Mouse (Mus musculus): ENCODE measurements around the gene Ptgdr2. TPM values are rescaled to one million over a fixed set of nuclear protein-coding genes. Genes with fewer than 3 reads are reported as not detected.

Gene Ptgdr2
- total RNA-seq, 4 experiments from 2014 or later, result 0.17 to 0.19 TPM; not detected in 2

DNA sequence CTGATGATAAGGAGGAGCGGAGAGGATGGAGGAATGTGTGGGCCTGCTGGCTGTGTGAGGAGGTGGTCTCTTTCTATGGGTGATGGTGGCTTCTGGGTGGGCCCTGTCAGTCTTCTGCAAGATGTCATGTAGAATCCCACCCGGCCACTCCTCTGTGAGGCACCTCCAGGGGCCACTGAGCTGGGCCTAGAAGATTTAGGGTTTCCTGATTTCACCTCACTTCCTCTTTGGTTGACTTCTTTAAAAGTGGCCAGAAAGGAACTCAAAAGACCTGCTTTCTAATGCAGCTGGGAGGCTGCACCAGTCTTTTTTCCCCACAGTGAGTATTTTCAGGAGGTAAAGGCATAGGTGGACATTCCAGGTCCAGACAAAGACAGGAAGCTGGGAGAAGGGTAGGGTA is 6.3 kb upstream of the Ptgdr2 start:
- no peak for DNase-seq (ENCODE audit: low spot score in 2 of 2)

DNA sequence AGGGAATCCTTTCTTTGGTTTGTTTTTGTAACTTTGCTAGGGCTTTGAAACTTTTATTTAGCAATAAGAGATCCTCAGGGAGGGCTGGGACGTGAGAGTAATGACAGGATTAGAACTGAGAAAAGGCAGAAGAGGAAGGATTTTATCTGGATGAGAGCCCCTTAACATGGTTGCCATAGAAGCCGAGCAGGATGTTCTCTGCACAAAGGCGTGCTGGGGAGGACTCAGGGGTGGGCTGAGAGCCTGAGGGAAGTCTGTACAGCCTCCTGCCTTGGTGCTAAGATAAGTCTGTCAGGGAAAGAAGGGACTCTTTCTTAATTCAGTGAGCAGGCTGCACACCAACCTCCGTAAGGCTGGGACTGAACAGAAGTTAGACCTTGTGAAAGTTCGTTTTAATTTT is 1.9 kb upstream of the Ptgdr2 start:
- DNase-seq (ENCODE audit: low spot score in 2 of 2), result no peak

DNA sequence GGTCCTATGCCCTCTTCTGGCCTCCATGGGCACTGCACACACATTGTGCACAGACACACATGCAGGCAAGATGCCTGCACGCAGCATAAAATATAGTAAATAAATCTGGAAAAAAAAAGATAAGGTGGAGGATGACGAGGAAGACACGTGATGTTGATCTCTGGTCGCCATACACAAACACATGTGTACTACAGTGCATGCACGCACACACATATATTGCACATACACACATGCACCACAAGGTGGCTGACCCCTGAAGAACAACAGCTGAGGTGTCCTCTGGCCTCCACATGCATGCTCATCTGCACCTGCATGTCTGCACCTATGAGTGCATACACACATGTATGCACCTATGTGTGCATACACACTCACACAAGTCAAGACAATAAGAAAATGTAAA is 883 bp upstream of the Ptgdr2 start:
- no peak for DNase-seq (ENCODE audit: low spot score in 2 of 2)

DNA sequence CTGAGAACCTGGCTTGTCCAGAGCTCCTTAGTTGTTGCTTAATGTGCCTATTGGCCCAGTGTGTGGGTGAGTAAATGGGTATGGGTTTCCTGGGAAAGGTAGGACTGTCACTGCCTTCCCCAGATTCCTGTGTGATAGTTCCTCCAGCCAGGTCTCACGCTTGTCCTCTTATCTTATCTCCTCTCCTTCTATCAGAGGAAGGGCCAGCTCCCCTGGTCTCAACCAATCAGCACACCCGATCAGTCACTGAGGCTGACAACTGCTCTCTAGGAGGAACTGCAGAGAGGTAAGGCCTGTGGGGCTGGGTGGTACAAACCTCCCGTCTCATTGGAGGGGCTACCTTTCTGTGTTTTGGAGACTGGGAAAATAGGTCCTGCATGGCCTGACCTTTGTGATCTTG is 1.8 kb downstream of the Ptgdr2 start:
- no peak for DNase-seq (ENCODE audit: low spot score in 2 of 2)

DNA sequence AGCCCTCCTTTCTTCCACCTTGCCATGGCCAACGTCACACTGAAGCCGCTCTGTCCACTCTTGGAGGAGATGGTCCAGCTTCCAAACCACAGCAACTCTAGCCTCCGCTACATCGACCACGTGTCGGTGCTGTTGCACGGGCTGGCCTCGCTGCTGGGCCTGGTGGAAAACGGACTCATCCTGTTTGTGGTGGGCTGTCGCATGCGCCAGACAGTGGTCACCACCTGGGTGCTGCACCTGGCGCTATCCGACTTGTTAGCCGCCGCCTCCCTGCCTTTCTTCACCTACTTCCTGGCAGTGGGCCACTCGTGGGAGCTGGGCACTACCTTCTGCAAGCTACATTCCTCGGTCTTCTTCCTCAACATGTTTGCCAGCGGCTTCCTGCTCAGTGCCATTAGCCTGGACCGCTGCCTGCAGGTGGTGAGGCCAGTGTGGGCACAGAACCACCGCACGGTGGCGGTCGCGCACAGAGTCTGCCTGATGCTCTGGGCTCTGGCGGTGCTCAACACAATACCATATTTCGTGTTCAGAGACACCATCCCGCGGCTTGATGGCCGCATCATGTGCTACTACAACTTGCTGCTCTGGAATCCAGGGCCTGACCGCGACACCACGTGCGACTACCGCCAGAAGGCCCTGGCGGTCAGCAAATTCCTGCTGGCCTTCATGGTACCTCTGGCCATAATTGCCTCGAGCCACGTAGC is 3.3 kb downstream of the Ptgdr2 start:
- DNase-seq (ENCODE audit: low spot score in 2 of 2), result peak; percentile 43 to 59

DNA sequence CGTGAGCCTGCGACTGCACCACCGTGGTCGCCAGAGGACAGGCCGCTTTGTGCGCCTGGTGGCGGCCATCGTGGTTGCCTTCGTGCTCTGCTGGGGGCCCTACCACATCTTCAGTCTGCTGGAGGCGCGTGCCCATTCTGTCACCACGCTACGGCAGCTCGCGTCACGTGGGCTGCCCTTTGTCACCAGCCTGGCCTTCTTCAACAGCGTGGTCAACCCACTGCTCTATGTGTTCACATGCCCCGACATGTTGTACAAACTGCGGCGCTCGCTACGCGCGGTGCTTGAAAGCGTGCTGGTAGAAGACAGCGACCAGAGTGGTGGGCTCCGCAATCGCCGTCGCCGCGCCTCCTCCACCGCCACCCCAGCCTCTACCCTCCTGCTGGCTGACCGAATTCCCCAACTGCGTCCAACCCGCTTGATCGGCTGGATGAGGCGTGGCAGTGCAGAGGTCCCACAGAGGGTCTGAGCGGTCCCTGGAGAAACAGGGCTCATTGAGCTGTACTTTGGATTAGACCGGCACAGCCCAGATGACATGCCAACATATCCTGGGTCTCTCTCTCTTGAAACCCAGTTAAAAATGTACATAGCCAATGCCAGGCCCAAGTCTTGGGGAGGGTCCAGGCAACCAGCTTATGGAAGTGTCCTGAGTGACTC is 4.0 kb downstream of the Ptgdr2 start:
- no peak for DNase-seq (ENCODE audit: low spot score in 2 of 2)

DNA sequence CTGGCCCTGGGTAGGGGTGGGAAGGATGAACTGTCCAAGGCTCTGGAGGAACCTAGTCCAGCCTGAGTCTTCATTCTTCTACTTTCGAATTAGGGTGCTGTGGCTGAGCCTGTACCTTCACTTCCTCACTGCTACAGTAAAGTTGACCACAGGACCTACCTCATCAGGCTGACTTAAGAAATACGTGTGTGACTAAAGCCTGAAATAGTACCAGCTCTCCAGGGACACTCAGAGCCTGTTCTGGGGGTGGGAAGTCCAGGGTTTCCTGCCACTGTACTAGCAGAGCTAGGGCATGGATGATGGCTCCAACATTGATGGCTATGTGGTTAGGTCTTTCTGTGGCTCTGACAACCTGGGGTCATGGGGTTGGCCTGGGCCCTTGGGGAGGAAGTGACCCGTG is 7.0 kb downstream of the Ptgdr2 start:
- DNase-seq (ENCODE audit: low spot score in 2 of 2), result no peak

DNA sequence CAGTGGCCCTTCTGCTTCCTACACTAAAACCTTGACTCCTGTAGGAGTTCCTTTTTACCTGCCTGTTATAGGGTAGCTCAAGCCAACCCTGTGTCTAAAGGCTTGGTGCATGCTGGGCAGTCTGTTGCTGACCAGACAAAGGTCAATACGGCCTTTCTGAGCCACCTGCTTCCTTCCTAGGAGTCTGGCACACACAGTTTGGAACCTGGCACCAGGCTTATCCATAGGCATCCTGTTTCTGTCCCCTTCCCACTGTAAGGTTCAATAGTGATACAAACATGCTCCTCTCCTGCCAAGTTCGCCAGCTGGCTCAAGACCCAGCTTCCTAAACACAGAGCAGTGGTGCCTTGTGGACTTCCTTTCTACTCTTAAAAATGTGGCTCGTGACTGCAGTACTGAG is 9.5 kb downstream of the Ptgdr2 start:
- no peak for DNase-seq (ENCODE audit: low spot score in 2 of 2)

DNA sequence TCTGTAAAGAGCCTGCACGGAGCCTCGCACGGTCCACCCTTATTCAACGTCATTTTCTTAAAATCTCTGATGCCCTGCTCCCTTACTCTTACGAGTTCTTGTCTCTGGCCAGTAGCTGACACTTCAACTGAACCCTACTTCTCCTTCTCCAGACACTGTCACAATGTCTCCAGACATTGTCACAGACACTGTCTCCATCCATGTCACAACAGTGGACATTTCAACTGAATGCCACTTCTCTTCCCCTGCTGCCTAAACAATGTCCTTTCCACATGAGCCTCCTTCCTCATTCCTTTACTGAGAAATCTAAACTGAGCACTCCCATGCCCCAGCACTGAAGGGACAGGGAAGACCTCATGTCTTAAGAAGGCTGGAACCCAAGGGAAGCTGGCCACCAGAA is 10.3 kb downstream of the Ptgdr2 start:
- no peak for DNase-seq (ENCODE audit: low spot score in 2 of 2)

DNA sequence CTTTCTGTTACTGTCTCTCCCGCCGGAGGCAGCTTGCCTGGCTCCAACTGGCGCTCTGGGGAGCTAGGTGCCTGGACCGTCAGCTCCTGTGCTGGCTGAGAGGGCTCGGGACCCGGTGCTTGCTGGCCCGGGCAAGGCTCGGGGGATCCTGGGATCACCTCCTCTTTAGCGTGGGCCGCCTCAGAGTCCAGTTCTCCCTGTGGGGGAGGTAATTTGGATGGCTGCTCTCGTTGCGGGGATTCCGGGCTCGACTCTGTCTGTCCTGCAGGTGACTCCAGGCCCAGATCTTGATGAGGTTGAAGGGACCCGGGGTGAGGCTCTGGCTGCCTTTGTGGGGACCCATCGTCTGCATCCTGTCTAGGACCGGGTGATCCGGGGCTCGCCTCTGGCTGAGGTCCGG is 11.5 kb downstream of the Ptgdr2 start:
- no peak for DNase-seq (ENCODE audit: low spot score in 2 of 2)

DNA sequence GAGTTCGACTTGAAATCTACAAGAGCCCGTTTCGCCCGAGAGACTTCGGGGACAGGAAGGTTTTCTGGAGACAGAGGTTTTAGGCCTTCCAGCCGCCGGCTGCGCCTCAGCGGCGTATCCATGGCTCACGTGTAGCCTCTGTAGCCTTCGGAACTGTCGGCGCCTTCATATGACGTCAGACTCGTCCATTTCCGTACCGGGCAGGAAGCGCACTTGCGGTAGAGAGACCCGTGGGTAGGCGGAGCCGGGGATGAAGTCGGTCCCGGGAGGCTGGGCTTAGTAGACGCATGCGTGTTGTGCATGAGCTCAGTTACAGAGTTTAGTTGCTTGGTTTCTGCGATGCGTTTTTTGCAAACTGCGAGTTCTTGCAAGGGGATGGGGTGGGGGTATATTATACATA is 12.2 kb downstream of the Ptgdr2 start, which contains the start of gene Ccdc86:
Ccdc86 (minus strand) TSS at position 155 of the 400 bp plus-strand sequence.
- peak; percentile 89 to 95 for DNase-seq (ENCODE audit: low spot score in 2 of 2)

DNA sequence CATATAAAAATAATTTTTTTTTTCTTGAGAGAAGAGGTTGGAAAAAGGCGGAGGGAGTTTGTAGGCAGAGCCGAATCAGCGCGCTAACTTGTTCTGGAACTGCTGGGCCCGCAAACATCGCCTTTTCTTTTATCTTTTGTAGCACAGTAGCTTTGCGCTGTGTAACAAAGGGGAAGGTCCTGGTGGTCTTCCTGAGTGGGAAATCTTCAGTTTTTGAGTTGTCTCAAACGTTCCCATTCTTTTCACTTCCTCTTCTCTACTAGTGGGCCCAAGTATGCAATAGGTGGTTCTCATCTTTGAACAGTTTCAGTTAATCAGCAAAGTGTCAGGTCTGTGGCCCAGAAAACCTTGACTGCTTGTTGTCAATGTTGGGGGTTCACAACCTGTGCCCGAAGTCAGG is 12.6 kb downstream of the Ptgdr2 start:
- DNase-seq (ENCODE audit: low spot score in 2 of 2), result no peak

DNA sequence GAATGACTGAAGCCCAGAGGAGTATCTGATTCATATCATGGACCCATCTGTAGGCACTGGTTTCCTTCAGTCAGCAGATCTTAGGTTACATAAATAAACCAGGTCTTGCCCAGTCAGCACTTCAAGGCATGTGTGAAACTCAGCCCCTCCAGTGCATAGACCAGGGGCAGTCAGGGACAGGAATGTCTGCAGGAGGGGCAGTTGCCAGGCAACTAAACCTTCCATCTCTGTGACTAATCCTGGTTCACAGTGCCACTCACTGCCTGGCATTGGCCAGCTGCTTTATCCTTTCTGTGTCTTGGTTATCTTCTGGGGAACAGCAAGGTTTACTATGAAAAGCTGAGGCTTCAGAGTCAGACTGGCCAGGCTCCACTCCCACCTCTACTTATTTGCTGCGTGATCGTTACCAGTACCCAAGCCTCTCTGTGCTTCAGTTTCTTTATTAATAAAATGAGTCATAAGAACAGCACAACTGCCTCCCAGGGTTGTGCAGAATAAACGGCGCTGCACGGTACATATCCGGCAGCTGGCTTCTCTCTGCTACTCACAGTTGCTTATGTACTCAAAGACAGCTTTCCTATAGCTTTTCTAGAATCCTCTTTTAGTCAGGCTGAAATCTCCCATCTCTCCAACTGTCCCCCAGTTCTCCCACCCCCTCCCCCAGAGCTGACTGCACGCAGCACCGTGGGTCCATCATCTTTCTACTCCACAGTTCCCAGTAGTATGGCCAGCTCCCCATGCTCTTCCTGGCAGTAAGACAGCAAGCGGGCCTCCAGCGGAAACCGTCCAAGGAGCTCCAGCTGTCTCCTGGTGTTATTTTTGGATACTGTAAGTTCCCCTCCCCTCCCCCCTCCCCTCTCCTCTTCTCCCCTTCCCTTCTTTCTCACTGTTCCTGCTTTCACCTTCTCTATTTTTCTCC is 15.3 kb downstream of the Ptgdr2 start:
- DNase-seq (ENCODE audit: low spot score in 2 of 2), result peak in 1 of 2 experiments; percentile 33

DNA sequence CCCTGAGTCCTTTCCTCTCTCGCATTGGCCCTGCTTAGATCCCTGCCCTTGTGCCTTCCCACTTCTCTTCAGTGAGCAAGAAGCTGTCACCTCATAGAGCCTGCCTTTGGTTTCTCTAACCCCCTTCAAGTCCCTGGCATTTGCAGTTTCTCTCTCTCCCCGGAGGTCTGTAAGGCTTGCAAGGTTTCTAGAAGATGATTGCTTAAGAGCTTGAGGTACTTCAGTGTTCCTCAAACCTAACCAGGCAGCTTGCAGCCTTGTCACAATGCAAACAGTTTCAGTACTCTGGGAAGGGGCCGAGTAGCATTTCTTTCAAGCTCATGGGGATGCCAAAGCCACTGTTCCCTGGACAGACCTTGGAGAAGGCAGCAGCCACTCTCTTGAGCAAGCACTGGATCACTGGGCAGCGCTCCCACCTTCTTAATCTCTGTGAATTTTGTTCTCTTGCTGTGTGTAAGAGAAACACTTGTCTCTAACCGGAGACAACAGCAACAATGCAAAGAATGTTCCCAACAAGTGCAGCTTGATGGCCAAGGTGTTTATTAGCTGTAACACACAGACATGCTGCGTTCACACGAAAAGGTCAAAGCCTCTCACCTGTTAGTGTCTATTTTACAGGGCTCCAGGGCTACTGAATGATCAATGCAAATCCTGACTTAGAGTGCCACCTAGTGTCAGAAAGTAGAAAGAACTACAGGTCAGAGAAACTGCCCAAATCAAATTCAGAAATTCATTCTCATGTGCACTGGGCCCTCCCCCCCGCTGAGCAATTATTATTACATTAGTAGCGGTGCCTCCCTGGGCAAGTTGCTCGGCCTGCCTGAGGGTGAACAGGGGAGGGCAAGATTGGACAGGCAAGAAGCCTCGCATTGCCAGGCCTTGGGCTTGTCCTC is 22.4 kb downstream of the Ptgdr2 start:
- DNase-seq (ENCODE audit: low spot score in 2 of 2), result no peak

DNA sequence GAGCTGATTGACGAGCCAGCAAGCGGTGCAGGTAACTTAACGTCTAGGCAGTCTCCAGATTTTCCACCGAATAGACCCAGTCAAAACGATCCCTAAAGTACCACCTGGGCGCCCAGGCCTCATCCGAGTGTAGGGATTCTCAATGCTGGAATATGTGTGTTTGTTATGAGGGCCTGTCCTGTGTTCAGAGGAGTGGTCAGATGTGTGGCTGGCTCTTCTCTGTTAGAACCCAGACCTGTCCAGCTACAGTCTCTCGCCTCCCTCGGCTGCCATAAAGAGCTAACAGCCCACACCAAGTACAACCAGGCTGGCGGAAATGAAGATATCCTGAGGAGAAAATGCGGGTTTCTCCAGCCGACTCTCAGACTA is 23.0 kb downstream of the Ptgdr2 start:
- no peak for DNase-seq (ENCODE audit: low spot score in 2 of 2)

DNA sequence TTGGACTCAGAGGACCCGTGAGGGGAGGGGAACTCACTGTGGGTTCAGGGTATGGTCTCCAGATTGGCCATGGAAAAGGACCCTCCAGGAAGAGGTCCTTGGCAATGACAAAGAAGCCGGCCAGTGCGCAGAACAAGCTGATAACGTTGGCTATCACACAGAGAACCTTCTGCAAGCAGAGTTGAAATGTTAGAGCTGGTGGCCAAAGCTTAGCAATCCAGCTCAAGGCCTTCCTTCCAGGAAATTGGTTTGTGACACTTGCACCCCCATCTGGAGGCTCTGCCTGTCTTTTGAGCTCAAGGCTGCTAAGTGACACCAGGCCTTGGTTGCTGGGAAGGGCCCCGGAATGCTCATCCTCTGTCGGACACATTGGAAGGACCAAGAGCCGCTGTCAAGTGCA is 28.8 kb downstream of the Ptgdr2 start:
- no peak for DNase-seq (ENCODE audit: low spot score in 2 of 2)

DNA sequence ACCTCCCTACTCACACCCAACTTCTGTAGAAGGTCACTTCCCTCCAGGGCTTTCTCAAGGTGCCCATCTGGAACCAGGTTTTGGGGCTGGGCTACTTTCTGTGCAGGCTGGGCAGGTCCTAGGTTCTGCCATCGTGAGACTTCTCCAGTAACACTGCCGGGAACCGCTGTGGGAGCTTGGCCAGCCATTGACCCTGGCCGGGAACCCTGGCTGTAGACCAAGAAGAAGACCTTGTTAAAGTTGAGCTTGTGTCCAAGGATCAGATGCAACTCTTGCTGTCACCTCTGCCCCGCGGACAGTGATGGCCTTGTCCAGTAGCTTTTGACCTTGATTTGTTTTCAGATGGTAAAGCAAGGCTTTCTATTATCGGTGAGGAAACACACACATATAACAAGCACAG is 31.6 kb downstream of the Ptgdr2 start:
- DNase-seq (ENCODE audit: low spot score in 2 of 2), result no peak

DNA sequence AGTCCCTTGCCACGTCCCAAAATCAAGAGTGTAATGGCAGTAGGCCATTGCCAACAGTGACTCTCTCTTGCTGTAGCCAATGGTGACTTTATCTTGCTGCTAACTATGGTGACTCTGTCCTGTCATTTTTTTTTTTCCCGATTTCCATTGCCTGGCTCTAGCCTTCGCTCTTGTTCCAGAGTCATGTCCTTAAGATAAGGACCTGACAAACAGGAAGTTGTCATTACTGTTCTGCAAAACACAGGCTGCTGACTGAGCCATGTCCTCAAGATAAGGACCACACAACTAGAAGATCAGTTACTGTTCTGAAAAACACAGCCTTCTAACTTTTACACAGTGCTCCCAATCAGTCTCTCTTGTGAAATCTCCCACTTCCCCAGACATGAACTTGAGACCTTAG is 33.5 kb downstream of the Ptgdr2 start:
- DNase-seq (ENCODE audit: low spot score in 2 of 2), result no peak

DNA sequence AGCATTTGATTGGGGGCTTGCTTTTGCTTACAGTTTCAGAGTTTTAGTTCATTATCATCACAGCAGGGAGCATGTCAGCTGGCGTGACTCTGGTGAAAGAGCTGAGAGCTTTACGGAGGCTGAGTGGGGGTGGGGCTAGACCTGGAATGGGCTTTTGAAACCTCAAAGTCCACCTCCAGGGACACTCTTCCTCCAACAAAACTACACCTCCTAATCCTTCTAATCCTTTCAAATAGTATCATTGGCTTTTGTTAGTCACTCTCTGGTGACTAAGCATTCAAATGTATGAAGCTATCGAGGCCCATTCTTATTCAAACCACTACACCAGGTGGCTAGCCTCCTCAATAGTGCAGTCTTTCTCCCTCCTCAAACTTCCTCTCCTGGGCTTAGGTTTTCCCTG is 35.7 kb downstream of the Ptgdr2 start:
- DNase-seq (ENCODE audit: low spot score in 2 of 2), result no peak

DNA sequence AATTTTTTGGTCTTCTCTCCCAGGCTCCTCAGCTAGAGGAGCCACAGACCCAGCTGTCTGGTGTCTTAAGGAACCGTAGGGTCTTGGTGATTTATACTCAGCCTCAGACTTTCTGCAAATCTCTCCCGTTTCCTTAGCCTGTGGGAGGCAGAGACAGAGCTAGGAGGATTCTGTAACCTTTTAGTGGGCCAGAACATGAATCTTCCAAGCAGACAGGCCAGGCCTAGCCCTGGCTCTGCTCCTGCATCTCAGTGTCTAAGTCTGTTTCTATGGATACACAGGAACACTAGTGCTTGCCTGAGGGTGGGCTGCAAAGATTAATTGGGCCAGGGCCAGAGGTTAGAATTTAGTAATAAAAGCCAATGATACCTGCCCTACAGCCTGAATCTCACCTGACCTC is 36.2 kb downstream of the Ptgdr2 start:
- no peak for DNase-seq (ENCODE audit: low spot score in 2 of 2)

DNA sequence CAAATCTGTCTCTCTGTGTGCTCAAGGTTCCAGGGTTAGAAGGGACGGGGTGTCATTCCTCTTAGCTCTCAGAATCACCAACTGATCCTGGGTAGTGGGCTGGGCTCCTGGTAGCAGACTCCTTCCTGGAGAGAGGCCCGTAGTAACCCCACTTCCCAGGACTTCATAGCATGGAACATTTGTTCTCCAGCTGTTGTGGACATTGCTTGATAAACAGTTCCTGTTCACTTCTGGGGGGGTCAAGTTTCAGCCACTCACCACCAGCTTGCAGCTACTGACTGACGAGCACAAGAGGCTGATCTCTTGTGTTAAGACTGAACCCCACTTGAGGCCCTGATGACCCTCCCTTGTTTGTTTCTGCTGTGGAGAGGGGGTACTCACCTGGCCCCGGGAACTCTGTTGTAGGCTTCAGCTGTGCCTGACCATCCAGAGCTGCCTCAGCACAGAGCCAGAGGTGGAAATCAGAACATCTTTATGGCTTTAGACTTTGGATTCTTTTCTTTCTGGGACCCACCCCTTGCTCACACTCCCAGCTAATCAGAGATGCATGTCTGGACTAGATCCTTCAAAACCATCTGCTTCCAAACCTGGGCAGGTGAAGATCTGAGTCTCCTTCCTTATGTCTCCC is 37.4 kb downstream of the Ptgdr2 start, which contains the start of gene Ms4a10:
Ms4a10 (minus strand) TSS at position 433 of the 628 bp plus-strand sequence.
- DNase-seq (ENCODE audit: low spot score in 2 of 2), result no peak

Data from left cerebral cortex, adult 8-10 months (tissue).